Mouse (Mus musculus) ES-E14 (cell line): ENCODE data around the gene Tmppe. TPM values are rescaled to one million over a fixed set of nuclear protein-coding genes. Genes with fewer than 3 reads are reported as not detected.

Source experiments
- DNase-seq: peaks from one replicate; pipeline ENCODE4 v3.0.0-alpha.2; 2013; ENCODE audit warnings: low read depth, low spot score
- H3K27ac ChIP-seq: 2 replicates; pipeline ENCODE4 v1.5.1; 2012; ENCODE audit warnings: low read depth, mild to moderate bottlenecking, low read length, moderate library complexity, mixed read lengths; ENCODE audit not compliant: poor library complexity, insufficient read depth, severe bottlenecking
- H3K36me3 ChIP-seq: 2 replicates; pipeline ENCODE4 v1.6.1; 2012; ENCODE audit warnings: mild to moderate bottlenecking, low read length, moderate library complexity, mixed read lengths; ENCODE audit not compliant: control insufficient read depth, poor library complexity, insufficient read depth, severe bottlenecking
- H3K4me1 ChIP-seq, 2 experiments: fragments of 150-350 bp in 1 of 2; sonication (generic) in 1 of 2; 2 replicates each; pipeline ENCODE4 v1.6.1; 2012; ENCODE audit warnings: low read length in 2 of 2, mild to moderate bottlenecking in 1 of 2, mixed read lengths in 1 of 2; ENCODE audit not compliant: control insufficient read depth in 2 of 2, insufficient read depth in 2 of 2, poor library complexity in 1 of 2
- H3K4me3 ChIP-seq, 2 experiments: fragments of 150-350 bp in 1 of 2; sonication (generic) in 1 of 2; 2 replicates each; pipeline ENCODE4 v1.5.1; 2012; ENCODE audit warnings: low read length in 2 of 2, low read depth in 1 of 2, mild to moderate bottlenecking in 1 of 2, mixed read lengths in 1 of 2; ENCODE audit not compliant: insufficient read depth in 1 of 2, poor library complexity in 1 of 2, severe bottlenecking in 1 of 2
- H3K9ac ChIP-seq: 2 replicates; pipeline ENCODE4 v1.6.1; 2012; ENCODE audit warnings: low read depth, mild to moderate bottlenecking, low read length, mixed read lengths; ENCODE audit not compliant: poor library complexity, insufficient read depth, severe bottlenecking
- H3K9me3 ChIP-seq: fragments of 150-350 bp; sonication (generic); 2 replicates; pipeline ENCODE4 v1.6.1; 2012; ENCODE audit warnings: low read depth, mild to moderate bottlenecking, low read length; ENCODE audit not compliant: control insufficient read depth, insufficient read depth
- CHD2 ChIP-seq: IDR thresholded peaks from 2 replicates; pipeline ENCODE4 v1.6.1; 2014; ENCODE audit warnings: mild to moderate bottlenecking, low read depth, low read length, inconsistent platforms
- HCFC1 ChIP-seq: IDR thresholded peaks from 2 replicates; pipeline ENCODE4 v1.6.1; 2012; ENCODE audit warnings: low read length, inconsistent platforms, borderline replicate concordance; ENCODE audit not compliant: insufficient read depth
- MAFK ChIP-seq: IDR thresholded peaks from 2 replicates; pipeline ENCODE4 v1.6.1; 2014; ENCODE audit warnings: mild to moderate bottlenecking, low read depth, low read length, inconsistent platforms; ENCODE audit not compliant: insufficient read depth
- ZC3H11A ChIP-seq: IDR thresholded peaks from 2 replicates; pipeline ENCODE4 v1.6.1; 2012; ENCODE audit warnings: low read depth, mild to moderate bottlenecking, inconsistent platforms, low read length, borderline replicate concordance
- ZNF384 ChIP-seq: IDR thresholded peaks from 2 replicates; pipeline ENCODE4 v1.6.1; 2012; ENCODE audit warnings: low read depth, low read length, inconsistent platforms
- in situ Hi-C, 2 experiments: fragments of 600-800 bp; cut with MboI; formaldehyde crosslinking; loops; one replicate each; pipeline ENCODE4 v1.15.1; 2025; ENCODE audit warnings: low sequenced_read_pairs in 2 of 2, inconsistent platforms in 1 of 2; ENCODE audit not compliant: unreplicated experiment in 2 of 2
- total RNA-seq: library from RNA; depleted of rRNA; stranded (reverse); fragments of 300-350 nt; gene quantifications from 2 replicates; pipeline ENCODE4 v1.2.3, GENCODE M21; 2012

The Tmppe gene
- total RNA-seq, 1 experiment: 37.3 TPM

DNA sequence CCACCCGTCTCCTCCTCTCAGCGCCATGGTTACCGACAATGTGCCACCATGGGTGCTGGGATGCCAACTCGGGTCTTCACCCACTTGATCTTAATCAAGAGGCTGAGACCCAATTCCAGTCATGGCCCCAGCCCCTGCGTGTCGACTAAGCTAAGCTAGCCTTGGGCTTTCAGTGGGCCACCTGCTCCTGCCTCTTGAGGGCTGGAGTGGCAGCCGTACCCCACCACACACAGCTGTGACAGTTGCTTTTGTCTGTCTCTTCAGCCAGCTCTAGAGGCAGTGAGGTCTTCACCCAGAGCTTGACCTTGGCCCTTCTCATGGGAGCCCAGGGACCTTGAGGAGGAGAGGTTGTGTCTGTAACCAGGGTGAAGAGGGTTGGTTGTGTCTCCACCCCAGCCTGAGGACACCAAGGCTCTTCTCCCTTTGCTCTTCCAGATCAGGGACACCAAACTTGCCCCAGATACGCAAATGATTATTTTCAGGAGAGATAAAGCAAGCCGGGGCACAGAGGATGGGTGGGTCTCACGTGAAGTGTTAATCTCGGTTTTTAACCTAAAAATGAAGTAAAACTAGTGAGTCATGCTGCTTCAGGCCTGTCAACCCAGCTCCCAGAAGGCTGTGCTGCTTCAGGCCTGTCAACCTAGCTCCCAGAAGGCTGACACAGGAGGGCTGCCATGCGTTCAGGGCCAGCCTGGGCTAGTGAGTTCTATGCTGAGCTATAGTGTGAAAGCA is 27.4 kb downstream of the Tmppe start:
- no peak overlapping the region for H3K27ac ChIP-seq
- in situ Hi-C loops: no loop called here

DNA sequence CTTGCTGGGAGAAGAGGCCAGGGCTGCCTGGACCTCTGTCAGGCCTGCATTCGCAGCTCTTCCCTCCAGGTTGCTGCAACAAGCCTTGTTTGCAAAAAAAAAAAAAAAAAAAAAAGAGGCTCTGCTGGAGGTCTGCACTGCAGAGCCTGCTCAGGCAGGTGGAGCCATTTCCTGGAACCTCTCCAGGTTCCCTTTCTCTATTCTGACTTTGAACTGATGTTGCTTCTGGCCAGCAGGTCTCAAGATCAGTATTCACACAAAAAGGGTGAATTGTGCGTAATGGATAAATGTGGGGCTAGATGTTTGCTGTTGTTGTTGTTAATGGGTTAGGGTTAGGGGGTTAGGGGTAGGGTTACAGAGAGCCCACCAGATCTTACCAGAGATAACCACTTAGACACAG is 34.8 kb downstream of the Tmppe start:
- H3K9me3 ChIP-seq: no peaks in the 10 kb centered on the region
- H3K4me1 ChIP-seq: peaks cover 3 to 10% of the 10 kb centered on the region in 2 experiments; a peak in 3 of 4 replicates
- no peak overlapping the region for H3K9ac ChIP-seq
- TF ChIP-seq ZNF384 (peak; percentile 84), CHD2 (no peak)
- no peak overlapping the region for H3K4me3 ChIP-seq
- in situ Hi-C loops: no loop called here
- H3K36me3 ChIP-seq: peaks cover 11% of the 10 kb centered on the region
- DNase-seq: no peak
- H3K27ac ChIP-seq: no peak overlapping the region; the same call in 1 of the 2 replicates

More for the DNA sequence above, 27.4 kb downstream of the Tmppe start:
- H3K36me3 ChIP-seq: peaks cover 29% of the 10 kb centered on the region
- DNase-seq: no peak
- TF ChIP-seq HCFC1 (no peak), ZC3H11A (no peak), CHD2 (no peak), ZNF384 (no peak), MAFK (no peak)
- no peak overlapping the region for H3K9ac ChIP-seq
- H3K4me3 ChIP-seq: no peak overlapping the region
- H3K9me3 ChIP-seq: no peaks in the 10 kb centered on the region
- peaks cover 0 to 9% of the 10 kb centered on the region in 2 experiments; a peak in 2 of 4 replicates for H3K4me1 ChIP-seq

DNA sequence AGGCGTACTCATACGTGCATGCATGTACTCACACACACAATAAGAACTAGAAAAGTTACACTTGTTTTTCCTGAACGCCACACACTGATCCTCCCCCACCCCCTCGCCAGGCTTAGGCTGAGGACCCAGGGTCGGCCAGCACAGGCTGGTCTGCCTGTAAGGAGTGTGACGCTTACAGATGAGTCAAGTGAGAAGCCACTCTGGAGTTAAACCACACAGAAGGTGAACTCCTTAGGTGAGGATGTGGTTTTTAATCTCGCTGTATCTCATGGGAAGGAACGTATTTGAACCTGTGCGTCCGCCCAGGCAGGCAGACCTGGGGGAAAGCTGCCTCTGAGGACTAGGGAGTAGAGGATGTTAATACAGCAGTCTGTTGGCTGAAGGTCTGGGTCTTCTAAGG is 39.6 kb downstream of the Tmppe start:
- Histone ChIP-seq H3K4me1 (peaks cover 3 to 14% of the 10 kb centered on the region in 2 experiments; a peak in 2 of 4 replicates), H3K36me3 (peaks cover 3% of the 10 kb centered on the region; the same call in 1 of the 2 replicates), H3K4me3 (peak overlapping the region in 1 of 2 experiments; percentile 7; a peak in 1 of 4 replicates), H3K9ac (0 out of 2 replicates have a peak overlapping the region, but pooled peaks have one; percentile 14), H3K9me3 (no peaks in the 10 kb centered on the region), H3K27ac (no peak overlapping the region; the same call in 1 of the 2 replicates)
- no peak for DNase-seq
- TF ChIP-seq CHD2 (no peak), HCFC1 (no peak), ZC3H11A (no peak), ZNF384 (no peak), MAFK (no peak)
- in situ Hi-C loops: no loop called here

DNA sequence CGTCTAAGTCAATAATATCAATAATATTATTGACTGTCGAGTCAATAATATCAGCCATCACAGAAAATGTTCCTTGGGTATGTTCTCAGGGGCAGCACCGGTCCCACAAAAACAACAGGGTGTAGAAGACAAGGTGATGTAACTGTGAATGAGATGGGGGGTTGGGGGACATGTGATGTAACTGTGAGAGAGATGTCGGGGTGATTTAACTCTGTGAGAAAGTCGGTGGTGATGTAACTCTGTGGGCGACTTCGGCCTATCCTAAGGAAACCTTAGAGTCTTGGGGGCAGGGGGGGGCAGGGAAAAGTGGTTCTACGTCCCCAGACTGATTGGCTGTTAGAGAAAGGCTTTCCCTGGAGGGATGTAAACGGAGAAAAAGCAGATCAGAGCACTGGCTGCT is 41.3 kb downstream of the Tmppe start:
- no peak overlapping the region for H3K4me3 ChIP-seq
- no peak for DNase-seq
- TF ChIP-seq ZNF384: no peak
- TF ChIP-seq CHD2: no peak
- TF ChIP-seq MAFK: no peak
- no peak for TF ChIP-seq HCFC1
- in situ Hi-C loops: no loop called here
- no peak overlapping the region for H3K9ac ChIP-seq
- H3K36me3 ChIP-seq: peaks cover 3% of the 10 kb centered on the region; the same call in 1 of the 2 replicates
- peaks cover 3 to 17% of the 10 kb centered on the region in 2 experiments; a peak in 2 of 4 replicates for H3K4me1 ChIP-seq
- no peaks in the 10 kb centered on the region for H3K9me3 ChIP-seq
- H3K27ac ChIP-seq: no peak overlapping the region

DNA sequence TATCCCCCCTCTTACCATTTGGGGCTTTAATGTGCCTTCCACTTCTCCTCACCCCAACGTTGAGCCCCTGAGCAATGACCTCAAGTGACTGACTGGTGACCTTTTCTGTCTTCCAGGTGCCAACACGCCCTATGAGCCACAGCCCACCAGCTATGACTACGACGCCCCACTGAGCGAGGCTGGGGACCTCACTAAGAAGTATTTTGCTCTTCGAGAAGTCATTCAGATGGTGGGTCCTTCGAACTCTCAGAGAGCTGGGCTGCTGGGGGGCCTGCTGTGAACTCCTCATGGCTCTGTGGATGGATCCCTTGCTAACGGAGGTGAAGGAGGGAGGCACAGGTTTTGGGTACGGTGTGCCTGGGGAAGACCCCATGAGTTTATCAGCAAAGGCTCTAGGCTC is 42.0 kb downstream of the Tmppe start:
- H3K4me3 ChIP-seq: no peak overlapping the region
- no peaks in the 10 kb centered on the region for H3K9me3 ChIP-seq
- H3K27ac ChIP-seq: no peak overlapping the region
- in situ Hi-C loops: no loop called here
- TF ChIP-seq MAFK (no peak), CHD2 (no peak), ZNF384 (no peak), ZC3H11A (no peak), HCFC1 (no peak)
- DNase-seq: no peak
- peaks cover 3% of the 10 kb centered on the region; the same call in 1 of the 2 replicates for H3K36me3 ChIP-seq
- peaks cover 3 to 19% of the 10 kb centered on the region in 2 experiments; a peak in 2 of 4 replicates for H3K4me1 ChIP-seq
- no peak overlapping the region for H3K9ac ChIP-seq
